Mouse (Mus musculus) heart, adult 2 months (tissue): ENCODE measurements at regions not wholly inside any gene's neighbourhood (a gene's known extent, or its start where the extent isn't known, plus 50 kb on each side); places are given as distances from the start of the nearest gene placed in this dataset.

ENCODE experiments used
- DNase-seq, 2 experiments: peaks; one replicate each; pipeline ENCODE4 v3.0.0; 2021
- H3K27ac ChIP-seq: fragments of 200-600 bp; 2 replicates; pipeline ENCODE4 v1.8.1; 2022
- H3K27me3 ChIP-seq: fragments of 200-500 bp; 2 replicates; pipeline ENCODE4 v1.6.1; 2012; ENCODE audit warnings: mild to moderate bottlenecking, low read length, inconsistent platforms, mixed read lengths; ENCODE audit not compliant: control insufficient read depth, insufficient read depth
- H3K36me3 ChIP-seq: fragments of 200-500 bp; 2 replicates; pipeline ENCODE4 v1.6.1; 2012; ENCODE audit warnings: low read length, inconsistent platforms; ENCODE audit not compliant: control insufficient read depth, insufficient read depth
- H3K4me1 ChIP-seq: fragments of 200-500 bp; 2 replicates; pipeline ENCODE4 v1.6.1; 2011; ENCODE audit warnings: low read length; ENCODE audit not compliant: control insufficient read depth, insufficient read depth
- H3K4me3 ChIP-seq: fragments of 200-600 bp; 2 replicates; pipeline ENCODE4 v1.8.1; 2022
- H3K79me2 ChIP-seq: fragments of 200-500 bp; replicated peaks from 2 replicates; pipeline ENCODE4 v1.6.1; 2012; ENCODE audit warnings: mild to moderate bottlenecking, inconsistent platforms, low read length, moderate library complexity, mixed read lengths; ENCODE audit not compliant: control insufficient read depth, insufficient read depth
- H3K9ac ChIP-seq: fragments of 200-500 bp; 2 replicates; pipeline ENCODE4 v1.6.1; 2012; ENCODE audit warnings: low read depth, mild to moderate bottlenecking, control low read depth, inconsistent platforms, low read length, mixed read lengths
- CTCF ChIP-seq: fragments of 200-600 bp; IDR thresholded peaks from 2 replicates; pipeline ENCODE4 v1.8.1; 2022; ENCODE audit warnings: antibody characterized with exemption, mild to moderate bottlenecking, moderate library complexity
- EP300 ChIP-seq: fragments of 200-500 bp; IDR thresholded peaks from 2 replicates; pipeline ENCODE4 v1.6.1; 2011; ENCODE audit warnings: low read depth, low read length, control low read depth; ENCODE audit not compliant: insufficient read depth
- POLR2A ChIP-seq: fragments of 200-500 bp; IDR thresholded peaks from 2 replicates; pipeline ENCODE4 v1.6.1; 2011; ENCODE audit warnings: mild to moderate bottlenecking, low read depth, low read length, control low read depth; ENCODE audit not compliant: insufficient read depth
- WGBS: fragments of 180-500 bp; shearing (Covaris S2); methylation state at CpG from one replicate; pipeline ENCODE4 v1.1.7; 2018; 5-methylcytosine and 5-hydroxymethylcytosine counted together
- intact Hi-C: fragments of 180-260 bp; cut with DNase I; formaldehyde crosslinking; loops from one replicate; pipeline ENCODE4 v1.15.1; 2025

GRCm38 (mm10) chr8:113984845-113985244 is 136.3 kb upstream of the Adamts18 start:
- intact Hi-C loops: loop anchor here (1.0 kb wide), 2 partner anchors 134 to 321 kb away; no protein-coding TSS in a partner anchor
- Histone ChIP-seq H3K36me3 (no peaks in the 10 kb centered on the region), H3K9ac (no peak overlapping the region), H3K79me2 (no peaks in the 10 kb centered on the region), H3K27ac (peak overlapping the region; percentile 51), H3K4me1 (no peaks in the 10 kb centered on the region; the same call in 1 of the 2 replicates), H3K4me3 (peak overlapping the region; percentile 2; the same call in 1 of the 2 replicates), H3K27me3 (no peaks in the 10 kb centered on the region; the same call in 1 of the 2 replicates)
- peak; percentile 94 for TF ChIP-seq CTCF
- no peak for TF ChIP-seq POLR2A
- 0 out of 2 replicates have a peak, but pooled peaks have one; percentile 59 for TF ChIP-seq EP300
- 7% methylated on average over 10 of the region's 10 CpGs for WGBS
- DNase-seq: peak; percentile 36 to 68

GRCm38 (mm10) chr8:113985471-113985870 is 136.9 kb upstream of the Adamts18 start:
- intact Hi-C loops: no loop called here
- peak overlapping the region; percentile 2; the same call in 1 of the 2 replicates for H3K4me3 ChIP-seq
- no peaks in the 10 kb centered on the region for H3K79me2 ChIP-seq
- H3K27me3 ChIP-seq: no peaks in the 10 kb centered on the region; the same call in 1 of the 2 replicates
- TF ChIP-seq EP300: 0 out of 2 replicates have a peak, but pooled peaks have one; percentile 37
- no peak for TF ChIP-seq CTCF
- 0 out of 2 replicates have a peak, but pooled peaks have one; percentile 11 for TF ChIP-seq POLR2A
- WGBS: 33% methylated on average over 11 of the region's 11 CpGs
- no peaks in the 10 kb centered on the region; the same call in 1 of the 2 replicates for H3K4me1 ChIP-seq
- DNase-seq: peak; percentile 25 to 41
- H3K36me3 ChIP-seq: no peaks in the 10 kb centered on the region
- H3K27ac ChIP-seq: peak overlapping the region; percentile 51
- no peak overlapping the region for H3K9ac ChIP-seq

GRCm38 (mm10) chr8:113985948-113986347 is 137.4 kb upstream of the Adamts18 start:
- no peaks in the 10 kb centered on the region; the same call in 1 of the 2 replicates for H3K27me3 ChIP-seq
- peak; percentile 7 to 24 for DNase-seq

GRCm38 (mm10) chr8:113990718-113991117 is 142.2 kb upstream of the Adamts18 start:
- intact Hi-C loops: no loop called here
- Histone ChIP-seq H3K79me2 (no peaks in the 10 kb centered on the region), H3K36me3 (no peaks in the 10 kb centered on the region), H3K4me1 (no peaks in the 10 kb centered on the region), H3K27ac (no peak overlapping the region), H3K9ac (no peak overlapping the region), H3K27me3 (no peaks in the 10 kb centered on the region), H3K4me3 (no peak overlapping the region)
- WGBS: 87% methylated on average over 9 of the region's 9 CpGs
- no peak for DNase-seq
- no peak for TF ChIP-seq EP300
- TF ChIP-seq POLR2A: no peak
- no peak for TF ChIP-seq CTCF

More at GRCm38 (mm10) chr8:113985948-113986347, 137.4 kb upstream of the Adamts18 start:
- H3K4me1 ChIP-seq: no peaks in the 10 kb centered on the region; the same call in 1 of the 2 replicates
- 37% methylated on average over 7 of the region's 7 CpGs for WGBS
- no peaks in the 10 kb centered on the region for H3K79me2 ChIP-seq
- intact Hi-C loops: no loop called here
- peak overlapping the region; percentile 51 for H3K27ac ChIP-seq
- no peak overlapping the region for H3K9ac ChIP-seq
- TF ChIP-seq POLR2A (no peak), EP300 (no peak), CTCF (no peak)
- no peaks in the 10 kb centered on the region for H3K36me3 ChIP-seq
- H3K4me3 ChIP-seq: no peak overlapping the region

- TF ChIP-seq EP300 (no peak), POLR2A (no peak), CTCF (no peak)
- WGBS: 59% methylated on average over 6 of the region's 6 CpGs
- Histone ChIP-seq H3K27ac (no peak overlapping the region), H3K9ac (no peak overlapping the region), H3K4me1 (no peaks in the 10 kb centered on the region; the same call in 1 of the 2 replicates), H3K79me2 (no peaks in the 10 kb centered on the region), H3K27me3 (no peaks in the 10 kb centered on the region), H3K4me3 (no peak overlapping the region), H3K36me3 (no peaks in the 10 kb centered on the region)
- intact Hi-C loops: no loop called here
- no peak for DNase-seq
Measured at GRCm38 (mm10) chr8:113998881-113999280, 134.5 kb upstream of the Nudt7 start.

- TF ChIP-seq POLR2A (no peak), EP300 (no peak), CTCF (no peak)
- Histone ChIP-seq H3K4me1 (no peaks in the 10 kb centered on the region; the same call in 1 of the 2 replicates), H3K36me3 (no peaks in the 10 kb centered on the region), H3K9ac (no peak overlapping the region), H3K27me3 (no peaks in the 10 kb centered on the region), H3K79me2 (no peaks in the 10 kb centered on the region), H3K27ac (no peak overlapping the region), H3K4me3 (no peak overlapping the region)
- DNase-seq: no peak
- WGBS: 90% methylated on average over 2 of the region's 2 CpGs
- intact Hi-C loops: no loop called here
Measured at GRCm38 (mm10) chr8:114001674-114002073, 131.7 kb upstream of the Nudt7 start.
